Comparison of ENCODE assay signal across 9 mouse cellular contexts in genomic region chr17:27021076-27021475, GRCm38 (mm10).
"Had no signal": no experiment of that assay in that cellular context is flagged by ENCODE, and none has a peak within 500 bp of the region (broad histone marks: within the 10 kb centered on the region; RNA-seq: fewer than 3 reads in every experiment).

No protein-coding gene starts in this region.

- DNase-seq: kidney, adult 11 months; kidney, postnatal 14 days; layer of hippocampus, adult 9-11 months; layer of hippocampus, postnatal 36 days; lung, adult 18-20 months; midbrain, embryonic 14.5 days; spleen, adult 18-20 months; thymus, adult 2 months; thymus, postnatal 25 days had no signal
